Mouse (Mus musculus) T-helper 1 cell (primary cell): Measurements from ENCODE around the gene Sox5.

ENCODE experiments used
- in situ Hi-C: fragments of 300-600 bp; cut with MboI, MseI; formaldehyde crosslinking; loops from one replicate; pipeline ENCODE4 v1.15.1; 2025; ENCODE audit warnings: high pct_unique_total_duplicates

The Sox5 gene

GRCm38 (mm10) chr6:143868155-143868685 is 913.6 kb downstream of the Sox5 start:
- in situ Hi-C loops: no loop called here

DNA sequence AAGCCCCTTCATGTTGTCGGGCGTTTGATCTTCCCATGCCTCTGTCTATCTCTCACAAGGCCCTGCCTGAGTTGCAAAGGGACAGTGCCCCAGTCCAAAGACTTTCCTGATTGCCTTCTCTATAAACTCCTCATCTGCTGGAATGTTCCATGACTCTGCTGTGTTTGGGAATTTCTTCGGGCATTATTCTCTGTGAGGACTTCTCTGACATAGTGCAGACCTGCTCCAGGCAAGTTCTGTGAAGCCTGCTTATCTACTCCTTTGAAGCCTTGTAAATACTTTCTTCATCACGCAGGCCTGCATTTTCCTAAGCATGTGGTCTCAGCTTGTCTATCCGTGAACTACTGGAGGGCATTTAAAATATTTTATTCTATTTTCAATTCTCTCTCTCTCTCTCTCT is 914.7 kb downstream of the Sox5 start:
- in situ Hi-C loops: no loop called here

GRCm38 (mm10) chr6:143866566-143866965 is 915.2 kb downstream of the Sox5 start:
- in situ Hi-C loops: no loop called here

GRCm38 (mm10) chr6:143862611-143863110 is 919.1 kb downstream of the Sox5 start:
- in situ Hi-C loops: no loop called here

- in situ Hi-C loops: no loop called here
Observed at GRCm38 (mm10) chr6:143860036-143860435, 921.7 kb downstream of the Sox5 start.

- in situ Hi-C loops: no loop called here
Observed at GRCm38 (mm10) chr6:143859535-143859934, 922.2 kb downstream of the Sox5 start.

DNA sequence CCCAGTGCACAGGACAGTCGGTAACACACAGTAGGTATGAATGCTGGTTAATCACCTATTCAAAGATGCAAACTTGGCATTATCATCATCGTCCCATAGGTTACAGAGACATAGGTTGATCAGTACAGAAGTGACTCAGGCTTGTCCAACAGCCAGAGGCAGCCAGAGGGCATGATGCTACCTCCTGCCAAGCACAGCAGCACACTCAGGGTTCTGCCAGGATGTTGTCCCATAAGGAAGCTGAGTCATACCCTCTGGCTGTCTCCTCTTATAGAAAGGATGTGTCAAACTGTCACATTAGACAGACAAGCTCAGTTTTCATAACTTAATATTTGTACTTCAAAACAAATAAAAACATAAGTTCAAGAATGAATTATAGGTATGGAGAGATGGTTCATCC is 923.2 kb downstream of the Sox5 start:
- in situ Hi-C loops: no loop called here

DNA sequence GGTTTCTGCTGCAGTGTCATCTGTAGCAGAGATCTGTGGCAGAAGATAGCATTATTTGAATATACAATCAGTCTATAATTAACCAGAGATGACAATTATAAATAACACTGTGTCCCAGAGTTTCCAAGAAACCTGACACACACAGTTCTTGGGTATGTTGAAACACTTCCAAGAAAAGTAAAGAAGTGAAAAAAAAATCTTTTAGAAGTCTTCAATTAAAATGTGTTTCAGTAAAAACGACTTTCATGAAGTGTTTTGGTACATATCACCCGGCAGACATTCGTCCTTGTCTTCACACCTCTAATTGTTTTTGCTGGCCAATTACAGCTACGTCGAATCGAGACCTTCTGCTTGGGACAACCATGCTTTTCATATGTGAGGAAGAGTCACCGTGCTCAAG is 924.4 kb downstream of the Sox5 start:
- in situ Hi-C loops: no loop called here

DNA sequence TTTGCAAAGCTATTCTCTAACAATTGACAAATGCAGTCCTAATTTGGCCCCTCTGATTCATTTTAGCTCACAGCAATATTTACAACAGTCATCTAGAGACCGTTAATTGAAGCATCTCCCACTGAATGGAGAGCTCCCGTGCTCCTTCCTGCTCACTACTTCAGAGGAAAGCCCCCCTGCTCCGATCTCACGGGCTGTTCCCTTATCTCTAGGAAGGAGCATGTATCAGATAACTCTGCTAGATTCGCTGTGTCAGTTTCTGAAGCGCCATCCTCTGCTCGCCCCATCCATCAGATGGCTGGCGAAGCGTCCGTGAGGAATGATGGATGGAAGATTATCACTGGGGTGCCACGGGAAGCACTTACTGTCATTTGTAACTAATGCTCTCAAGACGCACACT is 926.4 kb downstream of the Sox5 start:
- in situ Hi-C loops: no loop called here

GRCm38 (mm10) chr6:143854031-143854430 is 927.7 kb downstream of the Sox5 start:
- in situ Hi-C loops: no loop called here

GRCm38 (mm10) chr6:143845761-143846160 is 936.0 kb downstream of the Sox5 start:
- in situ Hi-C loops: no loop called here

DNA sequence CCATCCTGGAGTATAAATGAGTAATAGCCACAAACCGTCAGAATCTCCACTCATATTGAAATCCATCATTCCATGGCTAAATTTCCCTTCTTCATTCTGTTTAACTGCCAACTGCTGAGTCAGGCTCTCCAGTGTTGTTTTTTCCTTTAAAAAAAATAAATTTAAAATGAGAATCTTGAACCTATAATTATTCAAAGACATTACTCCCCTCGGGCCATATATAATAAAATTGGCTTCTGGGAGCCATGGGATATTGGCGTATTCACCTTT is 937.1 kb downstream of the Sox5 start:
- in situ Hi-C loops: no loop called here

- in situ Hi-C loops: no loop called here
Observed at GRCm38 (mm10) chr6:143843933-143844700, 937.7 kb downstream of the Sox5 start.

DNA sequence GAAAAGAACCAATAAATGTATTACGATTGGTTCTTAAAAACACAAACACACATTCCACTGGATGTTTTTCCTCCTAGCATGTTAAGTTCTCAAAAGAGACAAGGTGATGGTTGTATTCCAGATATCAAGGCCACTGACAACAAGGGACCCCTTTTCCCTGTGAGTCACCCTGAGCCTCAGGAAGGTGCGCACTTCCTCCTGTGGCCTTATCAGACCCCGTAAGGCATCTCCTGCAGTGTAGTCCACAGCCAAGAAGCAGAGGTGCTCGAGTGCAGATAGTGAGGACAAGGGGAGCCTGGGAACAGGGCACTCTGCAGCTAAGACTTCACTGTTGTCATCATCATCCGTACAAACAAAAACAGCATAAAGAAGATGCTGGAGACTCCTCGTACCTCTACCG is 939.8 kb downstream of the Sox5 start:
- in situ Hi-C loops: no loop called here

DNA sequence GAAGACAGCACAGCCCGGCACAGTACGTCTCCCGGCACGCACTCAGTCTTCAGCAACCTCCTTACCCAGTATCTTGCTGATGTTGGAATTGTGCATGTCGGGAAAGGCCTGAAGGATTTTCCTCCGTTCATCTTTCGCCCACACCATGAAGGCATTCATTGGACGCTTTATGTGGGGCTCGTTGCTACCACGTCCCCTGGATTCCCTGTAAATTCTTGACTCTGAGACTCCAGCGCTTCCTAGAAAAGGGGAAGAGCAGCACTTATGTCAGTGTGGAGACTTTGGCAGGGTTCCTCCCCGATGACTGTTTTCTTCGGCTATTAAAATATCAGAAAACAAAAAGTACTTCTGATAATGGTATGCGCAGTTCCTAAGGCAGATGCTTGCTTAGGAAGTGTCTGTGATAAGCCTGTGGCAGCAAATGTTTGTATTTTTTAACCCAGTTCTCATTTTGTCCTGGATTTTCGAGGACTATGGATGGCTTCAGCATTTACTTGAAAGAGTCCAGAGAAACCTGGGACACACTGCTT is 940.6 kb downstream of the Sox5 start:
- in situ Hi-C loops: no loop called here

- in situ Hi-C loops: no loop called here
Observed at GRCm38 (mm10) chr6:143838384-143839076, 943.2 kb downstream of the Sox5 start.

GRCm38 (mm10) chr6:143835331-143835730 is 946.4 kb downstream of the Sox5 start:
- in situ Hi-C loops: no loop called here

GRCm38 (mm10) chr6:143833986-143834385 is 947.8 kb downstream of the Sox5 start:
- in situ Hi-C loops: no loop called here

- in situ Hi-C loops: no loop called here
Observed at GRCm38 (mm10) chr6:143833182-143833558, 948.6 kb downstream of the Sox5 start.

DNA sequence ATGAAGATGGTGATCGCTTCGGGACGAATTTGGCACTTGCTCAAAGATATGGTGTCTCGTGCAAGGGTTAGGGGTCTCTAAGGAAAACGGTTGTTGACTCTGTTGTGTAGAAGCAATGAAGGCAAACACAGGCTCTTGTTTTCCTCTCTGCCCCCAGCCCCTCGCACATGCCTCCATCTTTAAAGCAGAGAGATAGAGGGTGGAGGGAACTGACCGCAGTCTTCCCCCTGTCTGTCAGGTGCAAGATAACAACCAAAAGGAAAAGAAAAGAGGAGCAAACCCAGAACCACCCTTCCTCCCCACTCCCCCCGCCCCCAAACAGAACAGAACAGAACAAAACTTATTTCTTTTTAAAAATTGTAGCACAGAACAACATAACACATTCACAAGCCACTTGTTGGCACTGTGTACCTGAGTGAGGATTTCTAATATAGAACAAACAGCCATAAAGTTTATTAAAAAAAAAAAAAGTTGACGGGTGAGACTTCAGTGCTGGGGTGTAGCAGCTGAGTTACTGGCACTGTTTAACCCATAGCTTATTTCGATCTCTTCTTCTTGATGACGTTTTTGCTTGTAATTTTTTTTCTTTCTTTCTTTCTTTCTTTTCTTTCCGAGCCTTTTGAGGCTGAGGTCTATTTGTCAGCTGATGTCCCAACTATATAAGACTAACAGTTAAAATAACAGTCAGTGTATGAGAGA is 949.1 kb downstream of the Sox5 start:
- in situ Hi-C loops: no loop called here

- in situ Hi-C loops: no loop called here
Observed at GRCm38 (mm10) chr6:143831246-143831645, 950.5 kb downstream of the Sox5 start.

- in situ Hi-C loops: no loop called here
Observed at GRCm38 (mm10) chr6:143830131-143830530, 951.6 kb downstream of the Sox5 start.
